Mouse (Mus musculus) lung, postnatal 0 days (tissue): Measurements from ENCODE around the gene Efcab2.

Source experiments
- CTCF ChIP-seq: IDR thresholded peaks from 2 replicates; pipeline ENCODE4 v1.5.1; 2016; ENCODE audit warnings: antibody characterized with exemption, mild to moderate bottlenecking
- EP300 ChIP-seq: IDR thresholded peaks from 2 replicates; pipeline ENCODE4 v1.6.1; 2016; ENCODE audit warnings: antibody characterized with exemption, mild to moderate bottlenecking, control low read depth

DNA sequence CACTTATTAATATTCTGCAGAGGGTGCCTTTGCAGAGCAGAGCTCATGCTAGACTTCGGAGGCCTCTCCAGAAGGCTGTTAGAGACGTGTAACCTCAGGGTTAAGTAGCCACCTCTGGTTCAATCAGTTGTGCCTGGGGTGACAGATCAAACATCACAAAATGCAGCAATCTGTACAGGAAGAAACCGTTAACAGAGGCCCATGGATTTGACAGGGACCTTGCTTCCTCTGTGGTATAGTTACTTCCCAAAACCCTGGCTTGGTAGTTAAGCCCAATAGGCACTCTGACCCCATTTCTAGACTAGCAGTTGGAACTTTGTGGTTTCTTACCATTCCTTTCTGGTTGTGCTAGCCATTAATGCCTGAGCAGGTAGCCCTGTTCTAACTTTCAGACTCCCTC, 38.5 kb downstream of the Efcab2 start:
- no peak for TF ChIP-seq CTCF
- no peak for TF ChIP-seq EP300
